Mouse (Mus musculus): ENCODE measurements around the gene Flrt2.

- TF ChIP-seq POLR2A (IDR thresholded peaks at IDR 0.05; ENCODE audit: insufficient read depth, low read depth, low read length) (no peak), CTCF (IDR thresholded peaks at IDR 0.05; ENCODE audit: insufficient read depth, low read depth, low read length) (no peak)
Observed at GRCm38 (mm10) chr12:95698556-95698955, 6.5 kb downstream of the Flrt2 start.
